Mouse (Mus musculus): ENCODE results near the gene Phlda1. TPM values are rescaled to one million over a fixed set of nuclear protein-coding genes. Genes with fewer than 3 reads are reported as not detected.

Gene Phlda1
- total and polyA plus RNA-seq, 3 experiments, result 13.4 to 16.8 (median 16.2) TPM

DNA sequence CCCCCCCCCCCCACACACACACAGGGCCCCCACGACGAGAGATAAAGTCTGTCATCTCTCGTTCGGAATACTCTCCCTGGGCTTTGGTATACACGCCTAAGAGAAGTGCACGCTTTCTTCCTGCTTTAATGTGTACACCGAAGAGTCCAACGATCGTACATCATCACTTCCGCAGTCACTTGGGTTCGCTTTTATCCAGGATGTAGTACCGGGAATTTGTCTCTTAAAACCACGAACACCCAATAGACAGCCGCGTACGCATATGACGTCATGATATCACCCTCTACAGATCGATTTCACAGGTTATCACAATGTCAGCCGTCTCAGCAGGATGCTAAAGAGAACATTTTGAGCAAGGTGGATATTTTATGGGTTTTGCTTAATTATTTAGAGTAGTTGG is 31.3 kb downstream of the Phlda1 start:
- WGBS, result 57% methylated on average over 19 of the region's 19 CpGs
- H3K9ac ChIP-seq (ENCODE audit: low read depth, low read length), result no peak overlapping the region
- intact Hi-C loops (cut with DNase I), result no loop called here
- no peak overlapping the region for H3K4me3 ChIP-seq
- no peaks in the 10 kb centered on the region for H3K4me1 ChIP-seq (ENCODE audit: control insufficient read depth, insufficient read depth, low read length)
- H3K79me2 ChIP-seq (replicated peaks; ENCODE audit: control insufficient read depth, insufficient read depth, low read length), result no peaks in the 10 kb centered on the region
- TF ChIP-seq CTCF (IDR thresholded peaks at IDR 0.05) (no peak), EP300 (IDR thresholded peaks at IDR 0.05; ENCODE audit: insufficient read depth, low read depth, low read length) (no peak), POLR2A (IDR thresholded peaks at IDR 0.05; ENCODE audit: insufficient read depth, low read depth, low read length) (no peak)
- no peaks in the 10 kb centered on the region for H3K27me3 ChIP-seq (ENCODE audit: control insufficient read depth, insufficient read depth, low read length)
- no peak overlapping the region for H3K27ac ChIP-seq
- no peak for DNase-seq
- no peaks in the 10 kb centered on the region for H3K36me3 ChIP-seq (ENCODE audit: control insufficient read depth, insufficient read depth, low read length)

GRCm38 (mm10) chr10:111539724-111540324 is 33.7 kb downstream of the Phlda1 start:
- TF ChIP-seq EP300 (IDR thresholded peaks at IDR 0.05; ENCODE audit: insufficient read depth, low read depth, low read length) (no peak), CTCF (IDR thresholded peaks at IDR 0.05) (no peak), POLR2A (IDR thresholded peaks at IDR 0.05; ENCODE audit: insufficient read depth, low read depth, low read length) (no peak)
- intact Hi-C loops (cut with DNase I), result no loop called here
- Histone ChIP-seq H3K27ac (peak overlapping the region; percentile 40; the same call in 1 of the 2 replicates), H3K9ac (ENCODE audit: low read depth, low read length) (no peak overlapping the region), H3K36me3 (ENCODE audit: control insufficient read depth, insufficient read depth, low read length) (no peaks in the 10 kb centered on the region), H3K4me1 (ENCODE audit: control insufficient read depth, insufficient read depth, low read length) (peaks cover 5% of the 10 kb centered on the region), H3K4me3 (no peak overlapping the region), H3K79me2 (replicated peaks; ENCODE audit: control insufficient read depth, insufficient read depth, low read length) (no peaks in the 10 kb centered on the region), H3K27me3 (ENCODE audit: control insufficient read depth, insufficient read depth, low read length) (no peaks in the 10 kb centered on the region)
- WGBS, result 30% methylated on average over 9 of the region's 9 CpGs
- peak; percentile 31 to 51 for DNase-seq

DNA sequence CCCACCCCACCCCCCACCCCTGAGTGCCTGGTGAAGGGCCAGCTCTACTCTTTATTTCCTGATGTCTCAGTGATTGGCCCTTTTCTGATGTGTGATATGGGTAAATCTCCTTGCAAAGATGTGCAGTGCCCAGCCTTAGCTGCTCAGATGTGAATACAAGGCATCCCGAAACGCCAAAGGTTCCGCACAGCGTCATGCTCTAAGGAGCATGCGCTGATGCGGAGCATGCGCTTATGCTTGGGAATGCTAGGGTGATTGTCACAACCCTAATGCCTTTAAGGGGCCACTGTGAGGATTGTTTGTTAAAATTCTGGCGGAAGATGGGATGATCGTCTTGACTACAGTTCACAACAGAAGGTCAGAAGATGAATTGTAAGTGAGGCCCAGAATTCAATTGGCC is 34.6 kb downstream of the Phlda1 start:
- H3K9ac ChIP-seq (ENCODE audit: low read depth, low read length), result no peak overlapping the region
- intact Hi-C loops (cut with DNase I), result no loop called here
- no peak for DNase-seq
- no peaks in the 10 kb centered on the region for H3K27me3 ChIP-seq (ENCODE audit: control insufficient read depth, insufficient read depth, low read length)
- 96% methylated on average over 9 of the region's 9 CpGs for WGBS
- peaks cover 5% of the 10 kb centered on the region for H3K4me1 ChIP-seq (ENCODE audit: control insufficient read depth, insufficient read depth, low read length)
- no peaks in the 10 kb centered on the region for H3K36me3 ChIP-seq (ENCODE audit: control insufficient read depth, insufficient read depth, low read length)
- H3K4me3 ChIP-seq, result no peak overlapping the region
- H3K27ac ChIP-seq, result no peak overlapping the region
- H3K79me2 ChIP-seq (replicated peaks; ENCODE audit: control insufficient read depth, insufficient read depth, low read length), result no peaks in the 10 kb centered on the region
- TF ChIP-seq EP300 (IDR thresholded peaks at IDR 0.05; ENCODE audit: insufficient read depth, low read depth, low read length) (no peak), CTCF (IDR thresholded peaks at IDR 0.05) (no peak), POLR2A (IDR thresholded peaks at IDR 0.05; ENCODE audit: insufficient read depth, low read depth, low read length) (no peak)

DNA sequence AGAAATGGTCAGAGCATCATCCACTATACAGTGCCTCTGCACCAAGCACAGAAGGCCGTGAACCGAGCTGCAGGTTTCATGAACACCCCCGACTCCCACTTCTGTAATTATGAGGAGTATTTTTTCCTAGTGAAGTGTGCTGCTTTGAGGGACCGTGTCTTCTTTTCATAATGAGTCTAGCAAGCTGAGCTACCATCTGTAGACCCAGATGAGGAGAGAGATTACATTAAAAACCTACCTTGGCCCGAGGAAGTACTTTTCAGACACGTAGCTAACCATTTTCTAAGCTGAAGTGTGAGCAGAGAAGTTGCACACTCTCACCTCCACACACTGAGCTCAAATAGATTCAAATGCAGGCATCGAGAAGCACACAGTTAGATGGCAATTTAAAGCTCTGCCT is 37.0 kb downstream of the Phlda1 start:
- H3K4me1 ChIP-seq (ENCODE audit: control insufficient read depth, insufficient read depth, low read length), result peaks cover 6% of the 10 kb centered on the region
- H3K4me3 ChIP-seq, result no peak overlapping the region
- no peak for DNase-seq
- intact Hi-C loops (cut with DNase I), result no loop called here
- WGBS, result 93% methylated on average over 7 of the region's 7 CpGs
- no peak overlapping the region for H3K9ac ChIP-seq (ENCODE audit: low read depth, low read length)
- no peaks in the 10 kb centered on the region for H3K79me2 ChIP-seq (replicated peaks; ENCODE audit: control insufficient read depth, insufficient read depth, low read length)
- H3K27ac ChIP-seq, result no peak overlapping the region
- H3K36me3 ChIP-seq (ENCODE audit: control insufficient read depth, insufficient read depth, low read length), result no peaks in the 10 kb centered on the region
- H3K27me3 ChIP-seq (ENCODE audit: control insufficient read depth, insufficient read depth, low read length), result no peaks in the 10 kb centered on the region
- TF ChIP-seq POLR2A (IDR thresholded peaks at IDR 0.05; ENCODE audit: insufficient read depth, low read depth, low read length) (no peak), EP300 (IDR thresholded peaks at IDR 0.05; ENCODE audit: insufficient read depth, low read depth, low read length) (no peak), CTCF (IDR thresholded peaks at IDR 0.05) (no peak)

GRCm38 (mm10) chr10:111543781-111544260 is 37.7 kb downstream of the Phlda1 start:
- TF ChIP-seq EP300 (IDR thresholded peaks at IDR 0.05; ENCODE audit: insufficient read depth, low read depth, low read length), result 0 out of 2 replicates have a peak, but pooled peaks have one; percentile 40
- TF ChIP-seq POLR2A (IDR thresholded peaks at IDR 0.05; ENCODE audit: insufficient read depth, low read depth, low read length), result no peak
- no peak for TF ChIP-seq CTCF (IDR thresholded peaks at IDR 0.05)
- peaks cover 6% of the 10 kb centered on the region for H3K4me1 ChIP-seq (ENCODE audit: control insufficient read depth, insufficient read depth, low read length)
- intact Hi-C loops (cut with DNase I), result loop anchor here (2.0 kb wide), 1 partner anchor 51 kb away; no protein-coding TSS in a partner anchor
- DNase-seq, result peak; percentile 42 to 58
- H3K9ac ChIP-seq (ENCODE audit: low read depth, low read length), result no peak overlapping the region
- no peaks in the 10 kb centered on the region for H3K27me3 ChIP-seq (ENCODE audit: control insufficient read depth, insufficient read depth, low read length)
- WGBS, result 8% methylated on average over 7 of the region's 7 CpGs
- H3K79me2 ChIP-seq (replicated peaks; ENCODE audit: control insufficient read depth, insufficient read depth, low read length), result no peaks in the 10 kb centered on the region
- no peaks in the 10 kb centered on the region for H3K36me3 ChIP-seq (ENCODE audit: control insufficient read depth, insufficient read depth, low read length)
- H3K4me3 ChIP-seq, result no peak overlapping the region
- peak overlapping the region; percentile 26; the same call in 1 of the 2 replicates for H3K27ac ChIP-seq

- Histone ChIP-seq H3K27ac (no peak overlapping the region; the same call in 1 of the 2 replicates), H3K4me3 (no peak overlapping the region), H3K9ac (ENCODE audit: low read depth, low read length) (no peak overlapping the region), H3K36me3 (ENCODE audit: control insufficient read depth, insufficient read depth, low read length) (no peaks in the 10 kb centered on the region), H3K4me1 (ENCODE audit: control insufficient read depth, insufficient read depth, low read length) (peaks cover 6% of the 10 kb centered on the region), H3K79me2 (replicated peaks; ENCODE audit: control insufficient read depth, insufficient read depth, low read length) (no peaks in the 10 kb centered on the region), H3K27me3 (ENCODE audit: control insufficient read depth, insufficient read depth, low read length) (no peaks in the 10 kb centered on the region)
- no peak for DNase-seq
- TF ChIP-seq POLR2A (IDR thresholded peaks at IDR 0.05; ENCODE audit: insufficient read depth, low read depth, low read length) (no peak), EP300 (IDR thresholded peaks at IDR 0.05; ENCODE audit: insufficient read depth, low read depth, low read length) (no peak), CTCF (IDR thresholded peaks at IDR 0.05) (no peak)
- intact Hi-C loops (cut with DNase I), result loop anchor here (2.0 kb wide), 1 partner anchor 50 kb away; no protein-coding TSS in a partner anchor
- 57% methylated on average over 4 of the region's 4 CpGs for WGBS
Observed at GRCm38 (mm10) chr10:111544311-111544710, 38.2 kb downstream of the Phlda1 start.

Data from heart, adult 2 months (tissue).